Mouse (Mus musculus): ENCODE results near the gene Slc13a2. TPM values are rescaled to one million over a fixed set of nuclear protein-coding genes. Genes with fewer than 3 reads are reported as not detected.
A peak's percentile ranks its signal among the peaks of the same experiment; 100 is the strongest.

Gene Slc13a2
- polyA plus RNA-seq, 1 experiment from 2014 or later = not detected

GRCm38 (mm10) chr11:78402062-78402461 lies 20.0 kb downstream of the Slc13a2 start:
- H3K4me3 ChIP-seq = no peak overlapping the region

GRCm38 (mm10) chr11:78401469-78401868 lies 20.5 kb downstream of the Slc13a2 start:
- Histone ChIP-seq H3K27me3 (ENCODE audit: insufficient read depth, poor library complexity, severe bottlenecking) (peaks cover 8% of the 10 kb centered on the region; the same call in 1 of the 2 replicates), H3K4me1 (replicated peaks) (peaks cover 37% of the 10 kb centered on the region), H3K27ac (no peak overlapping the region), H3K36me3 (no peaks in the 10 kb centered on the region), H3K4me3 (no peak overlapping the region), H3K9me3 (no peaks in the 10 kb centered on the region)
- WGBS = 83% methylated on average over 3 of the region's 3 CpGs
- DNase-seq (ENCODE audit: low spot score) = no peak

More at GRCm38 (mm10) chr11:78402062-78402461, 20.0 kb downstream of the Slc13a2 start:
- H3K36me3 ChIP-seq = no peaks in the 10 kb centered on the region
- peaks cover 8% of the 10 kb centered on the region; the same call in 1 of the 2 replicates for H3K27me3 ChIP-seq (ENCODE audit: insufficient read depth, poor library complexity, severe bottlenecking)
- no peaks in the 10 kb centered on the region for H3K9me3 ChIP-seq
- DNase-seq (ENCODE audit: low spot score) = no peak
- H3K27ac ChIP-seq = no peak overlapping the region
- 83% methylated on average over 6 of the region's 6 CpGs for WGBS
- peaks cover 31% of the 10 kb centered on the region for H3K4me1 ChIP-seq (replicated peaks)

GRCm38 (mm10) chr11:78400936-78401335 lies 21.1 kb downstream of the Slc13a2 start:
- Histone ChIP-seq H3K4me3 (no peak overlapping the region), H3K27me3 (ENCODE audit: insufficient read depth, poor library complexity, severe bottlenecking) (peaks cover 8% of the 10 kb centered on the region; the same call in 1 of the 2 replicates), H3K9me3 (no peaks in the 10 kb centered on the region), H3K27ac (no peak overlapping the region), H3K36me3 (no peaks in the 10 kb centered on the region), H3K4me1 (replicated peaks) (peaks cover 42% of the 10 kb centered on the region)
- DNase-seq (ENCODE audit: low spot score) = no peak
- WGBS = 67% methylated on average over 3 of the region's 3 CpGs

- Histone ChIP-seq H3K27ac (no peak overlapping the region), H3K4me1 (replicated peaks) (peaks cover 42% of the 10 kb centered on the region), H3K9me3 (no peaks in the 10 kb centered on the region), H3K4me3 (no peak overlapping the region), H3K36me3 (no peaks in the 10 kb centered on the region), H3K27me3 (ENCODE audit: insufficient read depth, poor library complexity, severe bottlenecking) (peaks cover 8% of the 10 kb centered on the region; the same call in 1 of the 2 replicates)
- 20% methylated on average over 8 of the region's 8 CpGs for WGBS
- DNase-seq (ENCODE audit: low spot score) = peak; percentile 76
Measured at GRCm38 (mm10) chr11:78399680-78400079, 22.3 kb downstream of the Slc13a2 start.

GRCm38 (mm10) chr11:78398212-78398611 lies 23.8 kb downstream of the Slc13a2 start:
- WGBS = 51% methylated on average over 6 of the region's 6 CpGs
- no peak for DNase-seq (ENCODE audit: low spot score)

GRCm38 (mm10) chr11:78397397-78397796 lies 24.6 kb downstream of the Slc13a2 start:
- Histone ChIP-seq H3K36me3 (no peaks in the 10 kb centered on the region), H3K4me1 (replicated peaks) (peaks cover 42% of the 10 kb centered on the region), H3K9me3 (no peaks in the 10 kb centered on the region), H3K27me3 (ENCODE audit: insufficient read depth, poor library complexity, severe bottlenecking) (peaks cover 5% of the 10 kb centered on the region; the same call in 1 of the 2 replicates), H3K4me3 (peak overlapping the region; percentile 42), H3K27ac (peak overlapping the region; percentile 81)
- WGBS = 10% methylated on average over 18 of the region's 18 CpGs
- DNase-seq (ENCODE audit: low spot score) = peak; percentile 80

More at GRCm38 (mm10) chr11:78398212-78398611, 23.8 kb downstream of the Slc13a2 start:
- H3K27ac ChIP-seq = 0 out of 2 replicates have a peak overlapping the region, but pooled peaks have one; percentile 81
- H3K27me3 ChIP-seq (ENCODE audit: insufficient read depth, poor library complexity, severe bottlenecking) = peaks cover 5% of the 10 kb centered on the region; the same call in 1 of the 2 replicates
- no peak overlapping the region for H3K4me3 ChIP-seq
- H3K9me3 ChIP-seq = no peaks in the 10 kb centered on the region
- H3K4me1 ChIP-seq (replicated peaks) = peaks cover 42% of the 10 kb centered on the region
- H3K36me3 ChIP-seq = no peaks in the 10 kb centered on the region

- Histone ChIP-seq H3K4me3 (peak overlapping the region; percentile 42), H3K4me1 (replicated peaks) (peaks cover 42% of the 10 kb centered on the region), H3K27me3 (ENCODE audit: insufficient read depth, poor library complexity, severe bottlenecking) (peaks cover 5% of the 10 kb centered on the region; the same call in 1 of the 2 replicates), H3K9me3 (no peaks in the 10 kb centered on the region), H3K36me3 (no peaks in the 10 kb centered on the region), H3K27ac (peak overlapping the region; percentile 81)
- 40% methylated on average over 11 of the region's 11 CpGs for WGBS
- peak; percentile 15 for DNase-seq (ENCODE audit: low spot score)
Measured at GRCm38 (mm10) chr11:78396950-78397349, 25.1 kb downstream of the Slc13a2 start.

GRCm38 (mm10) chr11:78392728-78393127 lies 29.3 kb downstream of the Slc13a2 start:
- no peak for DNase-seq (ENCODE audit: low spot score)
- Histone ChIP-seq H3K4me3 (no peak overlapping the region), H3K9me3 (no peaks in the 10 kb centered on the region), H3K4me1 (replicated peaks) (peaks cover 17% of the 10 kb centered on the region), H3K36me3 (no peaks in the 10 kb centered on the region), H3K27ac (no peak overlapping the region), H3K27me3 (ENCODE audit: insufficient read depth, poor library complexity, severe bottlenecking) (no peaks in the 10 kb centered on the region)
- 79% methylated on average over 3 of the region's 3 CpGs for WGBS

GRCm38 (mm10) chr11:78386508-78387043 lies 35.4 kb downstream of the Slc13a2 start, which contains the start of gene Foxn1:
Gene Foxn1, minus strand, starts transcription at chr11:78386558.
- WGBS = 80% methylated on average over 14 of the region's 14 CpGs
- H3K27me3 ChIP-seq (ENCODE audit: insufficient read depth, poor library complexity, severe bottlenecking) = no peaks in the 10 kb centered on the region
- 0 out of 2 replicates have a peak within 1 kb of the TSS, but pooled peaks have one; percentile 12 for H3K27ac ChIP-seq
- H3K9me3 ChIP-seq = no peaks in the 10 kb centered on the region
- H3K36me3 ChIP-seq = no peaks in the 10 kb centered on the region
- H3K4me3 ChIP-seq = no peak within 1 kb of the TSS
- 0 out of 2 replicates have a peak, but pooled peaks cover 12% of the 10 kb centered on the region for H3K4me1 ChIP-seq (replicated peaks)
- no peak for DNase-seq (ENCODE audit: low spot score)

- 86% methylated on average over 10 of the region's 10 CpGs for WGBS
- no peaks in the 10 kb centered on the region for H3K27me3 ChIP-seq (ENCODE audit: insufficient read depth, poor library complexity, severe bottlenecking)
- H3K4me3 ChIP-seq = no peak overlapping the region
- 0 out of 2 replicates have a peak, but pooled peaks cover 12% of the 10 kb centered on the region for H3K4me1 ChIP-seq (replicated peaks)
- DNase-seq (ENCODE audit: low spot score) = no peak
- H3K36me3 ChIP-seq = no peaks in the 10 kb centered on the region
- H3K9me3 ChIP-seq = no peaks in the 10 kb centered on the region
- H3K27ac ChIP-seq = no peak overlapping the region
Measured at GRCm38 (mm10) chr11:78385776-78386175, 36.2 kb downstream of the Slc13a2 start.

- DNase-seq (ENCODE audit: low spot score) = no peak
- Histone ChIP-seq H3K9me3 (no peaks in the 10 kb centered on the region), H3K27me3 (ENCODE audit: insufficient read depth, poor library complexity, severe bottlenecking) (peaks cover 4% of the 10 kb centered on the region; the same call in 1 of the 2 replicates), H3K4me1 (replicated peaks) (0 out of 2 replicates have a peak, but pooled peaks cover 13% of the 10 kb centered on the region), H3K4me3 (no peak overlapping the region), H3K27ac (peak overlapping the region; percentile 23; the same call in 1 of the 2 replicates), H3K36me3 (no peaks in the 10 kb centered on the region)
- 40% methylated on average over 5 of the region's 5 CpGs for WGBS
Measured at GRCm38 (mm10) chr11:78382701-78383100, 39.3 kb downstream of the Slc13a2 start.

GRCm38 (mm10) chr11:78382286-78382685 lies 39.7 kb downstream of the Slc13a2 start:
- Histone ChIP-seq H3K27ac (0 out of 2 replicates have a peak overlapping the region, but pooled peaks have one; percentile 23), H3K4me3 (no peak overlapping the region), H3K27me3 (ENCODE audit: insufficient read depth, poor library complexity, severe bottlenecking) (peaks cover 4% of the 10 kb centered on the region; the same call in 1 of the 2 replicates), H3K4me1 (replicated peaks) (0 out of 2 replicates have a peak, but pooled peaks cover 17% of the 10 kb centered on the region), H3K36me3 (no peaks in the 10 kb centered on the region), H3K9me3 (no peaks in the 10 kb centered on the region)
- no peak for DNase-seq (ENCODE audit: low spot score)
- 82% methylated on average over 7 of the region's 7 CpGs for WGBS

- H3K36me3 ChIP-seq = no peaks in the 10 kb centered on the region
- no peak overlapping the region for H3K4me3 ChIP-seq
- H3K27me3 ChIP-seq (ENCODE audit: insufficient read depth, poor library complexity, severe bottlenecking) = peaks cover 4% of the 10 kb centered on the region; the same call in 1 of the 2 replicates
- H3K9me3 ChIP-seq = no peaks in the 10 kb centered on the region
- no peak overlapping the region for H3K27ac ChIP-seq
- no peak for DNase-seq (ENCODE audit: low spot score)
- WGBS = 90% methylated on average over 3 of the region's 3 CpGs
- H3K4me1 ChIP-seq (replicated peaks) = 0 out of 2 replicates have a peak, but pooled peaks cover 15% of the 10 kb centered on the region
Measured at GRCm38 (mm10) chr11:78380996-78381395, 41.0 kb downstream of the Slc13a2 start.

All from hindbrain, embryonic 10.5 days (tissue).